Mouse (Mus musculus) midbrain, postnatal 0 days (tissue): ENCODE data around the gene Ces2c. TPM values are rescaled to one million over a fixed set of nuclear protein-coding genes. Genes with fewer than 3 reads are reported as not detected.

Experiments used
- ATAC-seq: fragments of 200-750 bp; cut with Nextera tagmentation; 2 replicates; pipeline ENCODE4 v1.8.0; 2017; ENCODE audit warnings: moderate number of reproducible peaks, mild to moderate bottlenecking, moderate TSS enrichment, moderate library complexity; ENCODE audit not compliant: low FRiP score
- DNase-seq: peaks from one replicate; pipeline ENCODE4 v3.0.0-alpha.2; 2015; ENCODE audit warnings: low spot score
- H3K27ac ChIP-seq: fragments of 300-500 bp; sonication (generic); 2 replicates; pipeline ENCODE4 v1.5.1; 2014; ENCODE audit warnings: low read depth, mild to moderate bottlenecking, low read length, mixed read lengths
- H3K27me3 ChIP-seq: fragments of 300-500 bp; sonication (generic); 2 replicates; pipeline ENCODE4 v1.6.1; 2014; ENCODE audit warnings: low read length, control low read depth, mixed read lengths; ENCODE audit not compliant: insufficient read depth
- H3K36me3 ChIP-seq: fragments of 300-500 bp; sonication (generic); 2 replicates; pipeline ENCODE4 v1.6.1; 2014; ENCODE audit warnings: low read length, control low read depth, mixed read lengths; ENCODE audit not compliant: insufficient read depth
- H3K4me1 ChIP-seq: fragments of 300-500 bp; sonication (generic); 2 replicates; pipeline ENCODE4 v1.6.1; 2014; ENCODE audit warnings: mild to moderate bottlenecking, control low read depth, antibody characterized with exemption, low read length, mixed read lengths; ENCODE audit not compliant: insufficient read depth
- H3K4me2 ChIP-seq: fragments of 300-500 bp; sonication (generic); 2 replicates; pipeline ENCODE4 v1.6.1; 2014; ENCODE audit warnings: low read depth, mild to moderate bottlenecking, low read length, mixed read lengths; ENCODE audit not compliant: poor library complexity, severe bottlenecking
- H3K4me3 ChIP-seq: fragments of 300-500 bp; sonication (generic); 2 replicates; pipeline ENCODE4 v1.5.1; 2014; ENCODE audit warnings: low read depth, mild to moderate bottlenecking, low read length, moderate library complexity
- H3K9ac ChIP-seq: fragments of 300-500 bp; sonication (generic); replicated peaks from 2 replicates; pipeline ENCODE4 v1.6.1; 2014; ENCODE audit warnings: mild to moderate bottlenecking, low read length, moderate library complexity, mixed read lengths; ENCODE audit not compliant: poor library complexity, severe bottlenecking
- H3K9me3 ChIP-seq: fragments of 300-500 bp; sonication (generic); 2 replicates; pipeline ENCODE4 v1.6.1; 2016; ENCODE audit warnings: low read length, control low read depth
- CTCF ChIP-seq: IDR thresholded peaks from 2 replicates; pipeline ENCODE4 v1.5.1; 2016; ENCODE audit warnings: antibody characterized with exemption, mild to moderate bottlenecking
- WGBS: fragments of 180-500 bp; shearing (Covaris S2); extraction: QIAGEN DNeasy Blood & Tissue Kit; methylation state at CpG from one replicate; pipeline ENCODE4 v1.1.7; 2014; 5-methylcytosine and 5-hydroxymethylcytosine counted together
- polyA plus RNA-seq: library from polyadenylated mRNA; unstranded; fragments of >200 nt; fragmentation: Nextera tagmentation; extraction: Ambion mirVana; gene quantifications from 2 replicates; pipeline ENCODE4 v1.2.1, GENCODE M21; 2015
- total RNA-seq: library from RNA; depleted of rRNA; stranded (reverse); fragments of >200 nt; gene quantifications from 2 replicates; pipeline ENCODE4 v1.2.3, GENCODE M21; 2014; rRNA removed

The Ces2c gene
- total RNA-seq = not detected in 2 replicates
- not detected in 2 replicates for polyA plus RNA-seq

GRCm38 (mm10) chr8:104846831-104847230 lies at the start of gene Ces2c:
Ces2c (plus strand) TSS chr8:104847068.
- no peaks in the 10 kb centered on the region for H3K36me3 ChIP-seq
- H3K4me2 ChIP-seq = no peak within 1 kb of the TSS
- no peak for DNase-seq
- no peak for TF ChIP-seq CTCF
- no peaks in the 10 kb centered on the region for H3K27me3 ChIP-seq
- no peak within 1 kb of the TSS for H3K9ac ChIP-seq
- H3K4me1 ChIP-seq = no peaks in the 10 kb centered on the region
- WGBS = 85% methylated on average over 3 of the region's 3 CpGs
- H3K4me3 ChIP-seq = no peak within 1 kb of the TSS
- ATAC-seq = no peak
- no peak within 1 kb of the TSS for H3K27ac ChIP-seq
- H3K9me3 ChIP-seq = no peaks in the 10 kb centered on the region

GRCm38 (mm10) chr8:104799385-104799784 lies 47.5 kb upstream of the Ces2c start:
- DNase-seq (no peak), ATAC-seq (no peak)
- Histone ChIP-seq H3K4me2 (no peak overlapping the region), H3K4me1 (no peaks in the 10 kb centered on the region), H3K4me3 (no peak overlapping the region), H3K9ac (no peak overlapping the region), H3K27me3 (no peaks in the 10 kb centered on the region), H3K9me3 (no peaks in the 10 kb centered on the region), H3K27ac (no peak overlapping the region), H3K36me3 (no peaks in the 10 kb centered on the region)
- no peak for TF ChIP-seq CTCF
- 89% methylated on average over 1 of the region's 1 CpGs for WGBS

DNA sequence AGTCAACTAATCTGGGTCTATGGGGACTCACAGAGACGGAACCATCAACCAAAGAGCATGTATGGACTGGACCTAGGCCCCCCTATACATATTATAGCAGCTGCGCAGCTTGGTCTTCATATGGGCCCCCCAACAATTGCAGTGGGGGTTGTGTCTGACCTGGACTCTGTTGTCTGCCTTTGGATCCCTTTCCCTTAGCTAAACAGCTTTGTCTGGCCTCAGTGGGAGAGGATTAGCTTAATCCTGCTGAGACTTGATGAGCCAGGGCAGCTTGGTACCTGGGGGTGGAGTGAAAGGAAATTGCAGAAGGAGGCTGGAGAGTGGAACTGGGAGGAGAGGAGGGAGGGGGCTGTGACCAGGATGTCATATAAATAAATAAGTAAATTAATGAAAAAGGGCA lies 40.7 kb upstream of the Ces2c start:
- 0% methylated on average over 2 of the region's 2 CpGs for WGBS
- Histone ChIP-seq H3K27ac (no peak overlapping the region), H3K9me3 (no peaks in the 10 kb centered on the region), H3K9ac (no peak overlapping the region), H3K36me3 (no peaks in the 10 kb centered on the region), H3K4me1 (no peaks in the 10 kb centered on the region), H3K27me3 (no peaks in the 10 kb centered on the region), H3K4me2 (no peak overlapping the region), H3K4me3 (no peak overlapping the region)
- no peak for DNase-seq
- ATAC-seq = no peak
- no peak for TF ChIP-seq CTCF

DNA sequence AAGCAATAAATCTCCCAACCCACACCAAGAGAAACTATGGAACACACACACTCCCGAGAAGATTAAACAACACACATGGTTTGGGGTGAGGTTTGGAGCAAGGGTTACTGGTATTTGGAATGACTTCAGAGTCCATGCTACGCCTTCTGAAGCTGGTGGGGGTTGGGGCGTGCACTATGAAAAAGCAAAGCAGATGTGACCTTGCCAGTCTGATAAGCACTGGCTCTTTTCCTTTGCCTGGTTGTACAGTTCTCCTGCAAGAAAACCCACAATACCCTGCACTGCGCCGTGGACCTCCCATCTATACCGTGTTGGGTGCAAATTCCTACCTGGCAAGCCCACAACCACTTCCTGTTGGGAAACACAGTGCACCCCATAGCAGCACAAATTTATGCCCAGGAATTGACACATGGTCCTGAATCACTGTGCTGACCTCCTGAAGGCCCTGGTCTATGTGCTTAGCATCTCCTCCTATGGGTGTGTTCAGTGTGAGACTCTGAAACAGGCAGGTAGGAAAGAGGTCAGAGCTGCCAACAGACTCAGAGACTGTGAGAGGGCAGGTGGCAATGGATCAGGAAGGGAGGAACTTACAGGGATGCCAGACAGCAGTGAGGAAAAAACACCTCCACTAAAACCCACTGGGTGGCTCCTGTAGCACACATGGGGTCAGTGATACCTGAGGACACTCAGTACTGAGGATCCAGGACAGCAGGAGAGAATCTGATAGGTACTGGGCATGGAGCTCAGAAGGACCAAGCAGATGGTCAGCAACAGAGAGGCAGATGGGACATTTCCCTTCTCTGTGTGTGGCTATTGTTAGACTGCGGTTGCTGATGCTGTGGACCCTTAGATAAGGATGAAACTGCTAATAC lies 38.1 kb upstream of the Ces2c start:
- DNase-seq (no peak), ATAC-seq (no peak)
- Histone ChIP-seq H3K9ac (no peak overlapping the region), H3K4me1 (no peaks in the 10 kb centered on the region), H3K36me3 (no peaks in the 10 kb centered on the region), H3K9me3 (no peaks in the 10 kb centered on the region), H3K27ac (no peak overlapping the region), H3K4me2 (no peak overlapping the region), H3K4me3 (no peak overlapping the region), H3K27me3 (no peaks in the 10 kb centered on the region)
- 89% methylated on average over 7 of the region's 7 CpGs for WGBS
- no peak for TF ChIP-seq CTCF

DNA sequence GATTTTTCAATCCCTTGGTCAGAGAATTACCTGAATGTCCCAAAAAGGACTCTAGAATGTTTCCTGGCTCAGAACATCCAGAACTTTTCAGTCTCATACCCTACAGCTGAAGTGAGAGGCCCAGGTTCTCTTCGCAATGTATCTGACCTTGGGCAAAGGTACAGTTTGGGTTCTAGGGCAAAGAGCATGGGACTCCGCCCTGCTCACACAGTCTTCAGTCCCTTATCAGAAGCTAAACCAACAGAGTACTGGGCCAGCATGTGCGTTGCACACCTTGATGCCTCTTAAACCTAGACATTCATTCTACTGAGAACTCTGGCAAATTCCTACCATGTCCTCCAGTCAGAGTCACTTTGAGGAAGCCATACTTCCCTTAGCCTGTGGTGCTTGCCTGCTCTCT lies 37.4 kb upstream of the Ces2c start:
- no peaks in the 10 kb centered on the region for H3K36me3 ChIP-seq
- no peak overlapping the region for H3K9ac ChIP-seq
- no peak overlapping the region for H3K4me3 ChIP-seq
- H3K9me3 ChIP-seq = no peaks in the 10 kb centered on the region
- ATAC-seq (no peak), DNase-seq (no peak)
- TF ChIP-seq CTCF = no peak
- H3K27ac ChIP-seq = no peak overlapping the region
- WGBS = 93% methylated on average over 3 of the region's 3 CpGs
- no peaks in the 10 kb centered on the region for H3K4me1 ChIP-seq
- no peak overlapping the region for H3K4me2 ChIP-seq
- H3K27me3 ChIP-seq = no peaks in the 10 kb centered on the region

DNA sequence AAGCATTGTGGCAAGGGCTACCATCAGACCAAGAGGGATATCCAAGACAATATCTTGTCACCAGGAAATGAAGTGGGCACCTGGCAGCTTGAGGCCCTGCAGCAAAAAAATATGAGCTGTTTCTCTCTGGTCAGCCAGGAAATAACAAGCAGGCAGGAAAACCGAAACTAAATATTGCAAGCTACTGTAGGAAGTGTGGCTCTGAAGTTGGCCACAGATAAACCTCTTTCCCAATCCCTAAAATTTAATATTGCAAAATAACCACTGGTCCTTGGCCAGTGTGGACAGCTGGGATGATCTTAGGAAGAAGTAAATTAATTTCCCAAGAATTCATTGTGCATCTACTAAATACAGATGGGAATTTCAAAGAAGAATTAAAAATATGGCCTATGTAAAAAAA lies 20.0 kb upstream of the Ces2c start:
- no peak overlapping the region for H3K4me3 ChIP-seq
- H3K4me2 ChIP-seq = no peak overlapping the region
- H3K36me3 ChIP-seq = no peaks in the 10 kb centered on the region
- no peak overlapping the region for H3K9ac ChIP-seq
- no peak for DNase-seq
- no peak for ATAC-seq
- no peak overlapping the region for H3K27ac ChIP-seq
- no peaks in the 10 kb centered on the region for H3K4me1 ChIP-seq
- TF ChIP-seq CTCF = no peak
- H3K27me3 ChIP-seq = no peaks in the 10 kb centered on the region
- WGBS = 70% methylated on average over 1 of the region's 1 CpGs
- H3K9me3 ChIP-seq = no peaks in the 10 kb centered on the region
